Mouse (Mus musculus) stomach, embryonic 15.5 days (tissue): ENCODE measurements around the gene Slc35b1. TPM values are rescaled to one million over a fixed set of nuclear protein-coding genes. Genes with fewer than 3 reads are reported as not detected.
A peak's percentile ranks its signal among the peaks of the same experiment; 100 is the strongest.

Experiments
- ATAC-seq: fragments of 200-750 bp; cut with Nextera tagmentation; 2 replicates; pipeline ENCODE4 v1.8.0; 2017; ENCODE audit warnings: low read depth, moderate number of reproducible peaks, moderate TSS enrichment; ENCODE audit not compliant: insufficient read depth, low FRiP score
- H3K27ac ChIP-seq: fragments of 300-500 bp; sonication (generic); 2 replicates; pipeline ENCODE4 v1.5.1; 2015; ENCODE audit warnings: mild to moderate bottlenecking, inconsistent platforms
- H3K27me3 ChIP-seq: fragments of 300-500 bp; sonication (generic); replicated peaks from 2 replicates; pipeline ENCODE4 v1.6.1; 2015; ENCODE audit warnings: inconsistent platforms
- H3K36me3 ChIP-seq: fragments of 300-500 bp; sonication (generic); 2 replicates; pipeline ENCODE4 v1.6.1; 2015; ENCODE audit warnings: inconsistent platforms
- H3K4me1 ChIP-seq: fragments of 300-500 bp; sonication (generic); 2 replicates; pipeline ENCODE4 v1.6.1; 2015; ENCODE audit warnings: inconsistent platforms
- H3K4me2 ChIP-seq: fragments of 300-500 bp; sonication (generic); 2 replicates; pipeline ENCODE4 v1.6.1; 2015; ENCODE audit warnings: mild to moderate bottlenecking, inconsistent platforms
- H3K4me3 ChIP-seq: fragments of 300-500 bp; sonication (generic); replicated peaks from 2 replicates; pipeline ENCODE4 v1.5.1; 2015; ENCODE audit warnings: inconsistent platforms
- H3K9ac ChIP-seq: fragments of 300-500 bp; sonication (generic); 2 replicates; pipeline ENCODE4 v1.6.1; 2015; ENCODE audit warnings: inconsistent platforms
- H3K9me3 ChIP-seq: fragments of 300-500 bp; sonication (generic); 2 replicates; pipeline ENCODE4 v1.6.1; 2016; ENCODE audit warnings: inconsistent platforms
- WGBS: fragments of 180-500 bp; shearing (Covaris S2); methylation state at CpG from one replicate; pipeline ENCODE4 v1.1.7; 2015; 5-methylcytosine and 5-hydroxymethylcytosine counted together
- polyA plus RNA-seq: library from polyadenylated mRNA; unstranded; fragments of >200 nt; fragmentation: Nextera tagmentation; extraction: Ambion mirVana; gene quantifications from 2 replicates; pipeline ENCODE4 v1.2.1, GENCODE M21; 2015

Gene Slc35b1
- polyA plus RNA-seq, 1 experiment from 2014 or later: 96.3 TPM

GRCm38 (mm10) chr11:95414536-95415161 is 30.2 kb downstream of the Slc35b1 start:
- under 1% methylated on average over 28 of the region's 28 CpGs for WGBS
- Histone ChIP-seq H3K4me3 (peak overlapping the region; percentile 71), H3K9me3 (no peaks in the 10 kb centered on the region), H3K9ac (peak overlapping the region; percentile 27; the same call in 1 of the 2 replicates), H3K4me1 (peaks cover 12% of the 10 kb centered on the region), H3K4me2 (peak overlapping the region; percentile 74), H3K36me3 (no peaks in the 10 kb centered on the region), H3K27me3 (no peaks in the 10 kb centered on the region), H3K27ac (peak overlapping the region; percentile 97)
- ATAC-seq: peak; percentile 84

GRCm38 (mm10) chr11:95415931-95416330 is 31.4 kb downstream of the Slc35b1 start:
- H3K9me3 ChIP-seq: no peaks in the 10 kb centered on the region
- peak overlapping the region; percentile 74 for H3K4me2 ChIP-seq
- H3K36me3 ChIP-seq: no peaks in the 10 kb centered on the region
- H3K4me1 ChIP-seq: peaks cover 12% of the 10 kb centered on the region
- no peak for ATAC-seq
- H3K4me3 ChIP-seq: peak overlapping the region; percentile 71; the same call in 1 of the 2 replicates
- H3K27me3 ChIP-seq: no peaks in the 10 kb centered on the region
- H3K27ac ChIP-seq: peak overlapping the region; percentile 12; the same call in 1 of the 2 replicates
- no peak overlapping the region for H3K9ac ChIP-seq

GRCm38 (mm10) chr11:95417341-95417740 is 32.8 kb downstream of the Slc35b1 start:
- H3K4me2 ChIP-seq: no peak overlapping the region
- H3K4me3 ChIP-seq: no peak overlapping the region
- no peak overlapping the region for H3K27ac ChIP-seq
- ATAC-seq: no peak
- H3K36me3 ChIP-seq: no peaks in the 10 kb centered on the region
- no peak overlapping the region for H3K9ac ChIP-seq
- peaks cover 12% of the 10 kb centered on the region for H3K4me1 ChIP-seq
- H3K27me3 ChIP-seq: no peaks in the 10 kb centered on the region
- H3K9me3 ChIP-seq: no peaks in the 10 kb centered on the region
- 80% methylated on average over 5 of the region's 5 CpGs for WGBS

- no peak for ATAC-seq
- peaks cover 9% of the 10 kb centered on the region for H3K4me1 ChIP-seq
- no peaks in the 10 kb centered on the region for H3K27me3 ChIP-seq
- no peak overlapping the region for H3K9ac ChIP-seq
- no peak overlapping the region for H3K4me3 ChIP-seq
- no peak overlapping the region for H3K27ac ChIP-seq
- H3K36me3 ChIP-seq: no peaks in the 10 kb centered on the region
- 80% methylated on average over 2 of the region's 2 CpGs for WGBS
- no peaks in the 10 kb centered on the region for H3K9me3 ChIP-seq
- H3K4me2 ChIP-seq: no peak overlapping the region
Observed at GRCm38 (mm10) chr11:95420880-95421435, 36.5 kb downstream of the Slc35b1 start.

- H3K4me3 ChIP-seq: no peak overlapping the region
- ATAC-seq: no peak
- no peak overlapping the region for H3K9ac ChIP-seq
- H3K27ac ChIP-seq: no peak overlapping the region
- H3K36me3 ChIP-seq: no peaks in the 10 kb centered on the region
- 78% methylated on average over 3 of the region's 3 CpGs for WGBS
- H3K4me1 ChIP-seq: no peaks in the 10 kb centered on the region
- H3K9me3 ChIP-seq: no peaks in the 10 kb centered on the region
- no peaks in the 10 kb centered on the region for H3K27me3 ChIP-seq
- no peak overlapping the region for H3K4me2 ChIP-seq
Observed at GRCm38 (mm10) chr11:95423505-95423904, 39.0 kb downstream of the Slc35b1 start.

- no peaks in the 10 kb centered on the region for H3K9me3 ChIP-seq
- 61% methylated on average over 2 of the region's 2 CpGs for WGBS
- H3K4me1 ChIP-seq: 0 out of 2 replicates have a peak, but pooled peaks cover 2% of the 10 kb centered on the region
- no peak overlapping the region for H3K4me2 ChIP-seq
- H3K4me3 ChIP-seq: no peak overlapping the region
- H3K36me3 ChIP-seq: no peaks in the 10 kb centered on the region
- no peak for ATAC-seq
- H3K9ac ChIP-seq: no peak overlapping the region
- H3K27ac ChIP-seq: no peak overlapping the region
- no peaks in the 10 kb centered on the region for H3K27me3 ChIP-seq
Observed at GRCm38 (mm10) chr11:95431344-95431743, 46.9 kb downstream of the Slc35b1 start.

GRCm38 (mm10) chr11:95432194-95432593 is 47.7 kb downstream of the Slc35b1 start:
- Histone ChIP-seq H3K9ac (no peak overlapping the region), H3K9me3 (no peaks in the 10 kb centered on the region), H3K36me3 (no peaks in the 10 kb centered on the region; the same call in 1 of the 2 replicates), H3K4me1 (0 out of 2 replicates have a peak, but pooled peaks cover 2% of the 10 kb centered on the region), H3K4me3 (no peak overlapping the region), H3K27ac (peak overlapping the region; percentile 53; the same call in 1 of the 2 replicates), H3K4me2 (no peak overlapping the region), H3K27me3 (no peaks in the 10 kb centered on the region)
- no peak for ATAC-seq
- WGBS: 81% methylated on average over 2 of the region's 2 CpGs

Other genes with a start within 250 kb of the Slc35b1 start
- gene Dlx4, start 238.4 kb upstream of the Slc35b1 start, polyA plus RNA-seq: 0.46 and 0.58 TPM in 2 replicates
- gene Tac4, start 123.2 kb upstream of the Slc35b1 start, polyA plus RNA-seq: 0.10 and 0.14 TPM in 2 replicates
- gene Kat7, start 74.4 kb upstream of the Slc35b1 start, polyA plus RNA-seq: 57.1 and 62.3 TPM in 2 replicates
- 13.7 and 17.5 TPM in 2 replicates for gene Fam117a, start 47.7 kb upstream of the Slc35b1 start, polyA plus RNA-seq
- gene Spop, start 29.4 kb downstream of the Slc35b1 start, polyA plus RNA-seq: 142 and 151 TPM in 2 replicates
- gene Nxph3, start 129.9 kb downstream of the Slc35b1 start, polyA plus RNA-seq: 0.58 and 0.83 TPM in 2 replicates
- 10.2 and 10.9 TPM in 2 replicates for gene Ngfr, start 203.0 kb downstream of the Slc35b1 start, polyA plus RNA-seq